Mouse (Mus musculus) 416B (cell line): ENCODE results near the gene Syt17.

ENCODE experiments used
- DNase-seq: peaks from one replicate; pipeline ENCODE4 v3.0.0; 2011; ENCODE audit warnings: low read depth

Syt17 gene

DNA sequence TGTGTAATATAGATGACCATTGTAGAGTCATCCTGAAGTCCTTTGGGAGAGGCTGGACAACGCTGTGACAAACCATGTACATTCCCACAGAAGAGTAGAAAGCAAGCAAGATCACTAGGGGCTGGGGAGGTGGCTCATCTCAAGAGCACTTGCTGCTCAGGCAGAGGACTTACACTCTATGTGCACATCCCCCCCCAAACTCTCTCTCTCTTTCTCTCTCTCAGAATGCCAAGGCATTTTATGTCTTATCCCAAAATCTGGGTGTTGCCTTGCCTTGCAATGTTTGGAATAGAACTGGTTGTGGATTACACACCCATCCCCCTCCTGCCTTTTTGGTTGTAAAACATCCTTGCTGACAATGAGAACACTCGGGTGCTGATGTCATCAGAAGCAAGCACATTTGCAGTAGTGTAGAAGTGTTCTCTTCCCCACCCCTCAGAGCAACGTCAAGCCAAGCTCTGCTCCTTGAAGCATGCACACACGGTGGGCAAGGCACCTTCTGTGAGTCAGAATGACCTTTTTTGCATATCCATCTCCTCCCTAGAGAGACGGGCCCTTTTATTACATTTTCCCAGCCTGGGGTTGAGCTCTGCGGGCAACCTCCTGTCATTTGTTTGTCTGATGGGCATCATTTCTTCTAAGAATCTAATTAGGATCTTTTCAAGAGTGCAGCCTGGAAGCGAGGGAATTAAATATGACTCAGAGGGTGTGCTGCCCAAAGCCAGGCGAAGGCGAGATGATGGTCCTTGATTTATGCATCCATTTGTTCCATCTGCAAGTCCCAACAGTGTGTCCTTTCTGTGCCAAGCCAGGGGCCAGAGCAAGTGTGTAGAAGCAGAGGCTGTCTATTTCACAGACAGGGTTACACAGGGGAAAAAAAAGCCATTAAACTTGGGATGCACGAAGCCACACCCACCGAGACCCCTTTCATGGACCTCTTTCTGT lies 15.1 kb upstream of the Syt17 start:
- DNase-seq: no peak

DNA sequence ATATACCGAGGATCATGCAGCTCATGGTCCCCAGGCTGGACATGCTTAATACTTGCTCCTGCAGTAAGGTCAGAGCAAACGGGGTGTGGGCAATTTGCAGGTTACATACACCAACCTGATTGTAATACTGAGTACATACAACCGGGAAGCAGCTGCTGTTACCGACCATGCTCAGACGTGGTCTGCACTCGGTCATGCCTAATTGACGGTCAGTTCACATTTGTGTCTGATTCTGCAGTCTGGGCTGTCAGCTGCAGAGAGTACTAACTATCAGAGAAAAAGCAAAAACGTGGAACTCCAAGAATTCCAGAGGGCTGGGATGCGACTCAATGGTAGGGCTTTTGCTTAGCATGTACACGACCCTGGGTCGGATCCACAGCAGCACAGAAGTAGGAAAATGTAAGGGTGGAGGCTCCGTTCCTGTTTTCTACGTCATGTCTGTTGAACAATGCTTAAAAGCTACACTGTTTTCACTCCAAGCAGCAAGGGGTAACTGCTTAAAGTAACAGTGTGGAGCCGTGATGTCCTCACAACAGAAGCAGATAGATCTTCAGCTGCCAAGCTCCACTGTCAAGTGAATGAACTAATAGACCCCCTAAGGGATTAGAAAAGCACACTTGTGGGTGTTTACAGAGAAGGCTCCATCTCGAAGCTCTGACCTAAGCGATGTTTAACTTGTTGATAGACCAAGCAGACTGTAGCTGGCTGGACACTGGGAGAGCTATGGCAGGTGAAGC lies 13.5 kb upstream of the Syt17 start:
- no peak for DNase-seq

DNA sequence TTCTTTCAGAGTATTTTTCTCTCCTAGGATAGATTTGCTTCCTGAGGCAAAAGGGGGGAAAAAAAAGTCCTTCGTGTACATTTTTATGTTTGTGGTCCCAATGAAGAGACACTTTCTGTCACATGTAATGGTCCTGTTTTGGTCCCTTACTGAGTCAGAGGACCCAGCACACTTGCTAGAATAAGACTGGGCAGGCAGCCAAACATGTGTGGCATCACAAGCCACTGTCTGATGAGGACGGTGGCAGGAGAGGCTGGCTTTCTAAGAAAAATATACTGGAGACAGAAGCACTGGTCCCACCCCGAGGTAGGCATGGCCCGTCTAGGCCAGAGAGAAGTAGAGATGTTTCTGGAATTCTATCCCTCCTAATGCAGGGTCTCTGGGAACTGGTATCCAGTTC lies 5.7 kb upstream of the Syt17 start:
- peak; percentile 27 for DNase-seq

DNA sequence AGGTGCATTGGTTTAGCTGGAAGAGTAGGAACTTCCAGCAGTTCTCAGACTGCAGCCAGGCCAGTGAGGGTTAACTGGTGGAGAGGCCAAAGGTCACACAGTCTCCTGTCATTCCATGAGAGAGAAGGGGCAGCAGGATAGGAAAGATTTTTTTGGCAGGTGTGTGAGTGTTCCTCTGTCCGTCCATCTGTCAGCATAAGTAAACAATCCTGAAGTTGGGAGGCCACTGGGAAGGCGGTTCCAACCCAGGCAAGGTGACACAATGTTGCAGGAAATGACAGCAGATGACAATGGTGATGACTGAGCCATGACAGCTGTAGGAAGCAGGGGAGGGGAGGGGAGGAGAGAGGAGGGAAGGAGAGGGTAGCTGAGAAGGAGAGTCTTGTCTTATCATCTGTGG lies 4.9 kb upstream of the Syt17 start:
- no peak for DNase-seq

DNA sequence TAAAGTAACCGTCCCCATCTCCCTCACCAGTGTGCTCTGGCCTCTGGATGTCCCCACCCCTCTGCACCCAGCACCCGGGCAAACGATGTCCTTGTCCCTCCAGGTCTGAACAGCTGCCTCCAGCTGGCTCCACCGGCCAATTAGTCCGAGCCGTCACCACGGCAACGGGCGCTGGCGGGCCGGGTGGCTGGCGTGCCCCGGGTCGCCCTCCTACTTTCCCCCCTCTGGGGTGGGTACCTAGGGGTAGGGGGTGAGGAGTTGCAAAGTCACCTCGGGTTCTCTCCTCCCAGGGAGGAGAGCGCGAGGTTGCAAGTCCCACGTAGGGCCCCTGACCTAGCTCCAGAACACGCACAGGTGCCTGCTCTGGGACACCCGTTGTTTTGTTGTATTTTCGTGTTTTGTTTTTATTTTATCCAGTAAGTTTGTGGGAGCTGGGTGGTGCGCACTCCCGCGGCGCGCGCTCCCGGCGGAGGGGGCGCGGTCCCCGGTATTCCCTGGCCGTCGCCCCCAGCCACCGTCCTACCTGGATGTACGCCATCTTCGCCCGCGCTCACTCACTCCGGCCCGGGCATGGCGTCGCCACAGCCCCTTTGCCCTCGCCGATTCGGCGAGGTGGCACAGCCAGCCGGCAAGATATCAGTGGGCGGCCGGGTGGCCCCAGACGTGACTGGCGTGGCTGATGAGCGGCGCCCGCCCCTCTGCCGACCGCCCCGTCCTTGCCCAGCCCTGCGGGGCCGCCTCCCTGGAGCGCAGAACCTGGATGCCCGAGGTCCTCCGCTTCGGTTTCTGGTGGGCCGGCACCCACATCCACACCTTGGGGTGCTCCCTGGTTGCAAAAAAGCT lies 510 bp downstream of the Syt17 start:
- no peak for DNase-seq

DNA sequence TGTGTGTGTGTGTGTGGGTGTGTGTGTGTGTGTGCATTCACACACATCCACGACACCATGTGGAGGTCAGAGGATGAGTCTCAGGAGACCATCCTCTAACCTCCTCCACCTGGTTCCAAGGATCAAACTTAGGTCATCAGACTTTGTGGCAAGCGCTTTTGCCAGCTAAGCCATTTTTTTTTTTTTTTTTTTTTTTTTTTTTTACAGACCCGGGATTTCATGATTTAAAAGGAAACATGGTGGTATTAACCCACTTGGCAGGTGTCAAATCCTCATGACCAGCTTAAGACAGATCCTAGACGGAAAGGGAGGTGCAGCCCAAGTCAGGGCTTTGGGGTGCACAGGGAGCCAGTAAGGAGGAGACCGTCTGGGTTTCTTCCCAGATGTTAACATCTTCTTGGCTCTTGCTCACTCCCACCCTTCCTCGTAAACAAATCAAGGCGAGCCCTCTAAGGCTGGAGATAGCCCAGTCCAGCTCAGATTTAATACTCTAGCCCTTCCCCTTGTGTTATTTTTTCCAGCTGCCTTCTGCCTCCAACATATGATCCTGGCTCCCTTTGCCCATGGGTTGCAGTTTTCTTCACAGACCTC lies 4.0 kb downstream of the Syt17 start:
- DNase-seq: no peak

DNA sequence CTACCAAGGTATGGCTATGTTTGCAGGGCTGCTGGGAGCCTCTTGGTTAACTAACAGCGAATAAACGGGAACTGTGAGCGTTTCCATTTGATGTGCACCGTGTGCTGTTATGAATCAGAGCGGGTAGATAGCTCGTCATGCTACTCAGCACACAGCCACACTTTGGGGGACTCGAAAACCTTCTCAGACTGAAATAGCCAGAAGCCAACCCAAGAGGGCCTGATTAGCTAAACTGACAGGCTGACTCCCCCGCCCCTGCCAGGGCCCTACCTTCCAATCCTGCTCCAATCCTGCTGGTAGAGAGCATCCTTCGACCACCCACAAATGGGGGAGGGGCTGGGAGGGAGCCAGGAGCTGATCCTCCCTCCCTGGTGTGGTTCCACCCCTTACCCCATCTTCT lies 4.7 kb downstream of the Syt17 start:
- no peak for DNase-seq

DNA sequence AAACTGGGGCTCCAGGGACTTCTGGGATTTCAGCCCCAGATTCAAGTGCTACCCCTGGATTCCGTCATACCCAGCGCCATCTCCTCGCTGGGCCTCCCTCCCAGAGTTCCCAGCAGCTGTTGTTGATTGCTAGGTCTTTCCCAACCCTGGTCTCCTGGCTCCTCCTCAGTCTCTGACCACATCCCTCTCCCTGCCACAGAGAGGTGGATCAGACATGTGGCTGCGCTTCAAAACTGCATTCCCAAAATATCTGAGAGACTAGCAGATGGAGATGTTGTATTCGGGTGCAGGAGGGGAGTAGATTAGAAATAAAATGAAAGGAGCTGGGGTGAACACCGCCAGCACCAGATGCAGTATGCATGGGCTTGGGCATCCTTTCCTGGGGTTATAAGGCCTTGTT lies 6.5 kb downstream of the Syt17 start:
- DNase-seq: no peak

DNA sequence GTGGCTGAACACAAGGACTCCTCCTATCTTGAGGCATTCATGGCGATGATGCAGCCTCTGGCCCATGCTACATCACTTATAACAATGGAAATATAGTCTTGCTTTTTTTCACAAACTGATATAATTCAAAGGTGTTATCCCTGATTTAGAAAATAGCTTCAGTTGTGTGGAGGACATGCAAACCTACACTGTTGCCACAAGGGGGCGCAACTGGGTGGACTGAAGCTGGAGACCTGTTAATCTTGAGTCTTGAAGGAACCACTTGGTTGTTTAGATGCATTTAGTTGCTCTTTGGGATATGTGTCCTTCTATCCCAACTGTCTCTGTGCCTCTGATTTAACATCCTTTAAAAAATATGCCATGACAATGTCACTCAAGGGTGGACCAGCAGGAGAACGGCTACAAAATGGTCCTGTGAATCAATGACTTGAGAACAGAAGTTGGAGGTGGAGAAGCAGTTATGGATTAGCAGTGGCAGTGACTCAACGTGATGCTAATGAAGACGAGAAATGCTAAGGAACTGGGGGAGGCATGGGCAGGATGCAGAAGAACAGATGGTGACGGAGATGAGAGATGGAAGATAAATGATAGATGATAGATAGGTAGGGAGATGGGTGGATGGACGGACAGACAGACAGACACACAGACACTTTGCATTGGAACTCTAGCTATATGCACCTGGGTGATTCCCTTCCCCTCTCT lies 10.8 kb downstream of the Syt17 start:
- peak; percentile 39 for DNase-seq

DNA sequence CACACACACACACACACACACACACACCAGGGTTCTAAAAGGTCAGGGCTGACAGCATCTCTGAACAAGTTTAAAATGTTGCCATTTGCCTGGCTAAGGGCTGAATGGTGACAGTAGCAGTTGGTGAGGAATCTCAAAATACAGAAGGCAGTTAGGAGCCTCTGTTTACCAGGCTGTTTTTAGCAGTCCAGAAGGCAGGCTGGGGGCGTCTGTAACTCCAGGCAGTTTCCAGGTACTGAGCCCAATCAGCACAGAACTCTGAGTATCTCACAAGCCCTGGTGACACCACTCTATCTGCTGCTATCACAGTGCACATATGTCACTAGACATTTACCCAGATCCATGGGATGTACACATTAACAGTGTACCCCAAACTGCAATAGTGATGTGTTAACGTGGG lies 19.1 kb downstream of the Syt17 start:
- no peak for DNase-seq

DNA sequence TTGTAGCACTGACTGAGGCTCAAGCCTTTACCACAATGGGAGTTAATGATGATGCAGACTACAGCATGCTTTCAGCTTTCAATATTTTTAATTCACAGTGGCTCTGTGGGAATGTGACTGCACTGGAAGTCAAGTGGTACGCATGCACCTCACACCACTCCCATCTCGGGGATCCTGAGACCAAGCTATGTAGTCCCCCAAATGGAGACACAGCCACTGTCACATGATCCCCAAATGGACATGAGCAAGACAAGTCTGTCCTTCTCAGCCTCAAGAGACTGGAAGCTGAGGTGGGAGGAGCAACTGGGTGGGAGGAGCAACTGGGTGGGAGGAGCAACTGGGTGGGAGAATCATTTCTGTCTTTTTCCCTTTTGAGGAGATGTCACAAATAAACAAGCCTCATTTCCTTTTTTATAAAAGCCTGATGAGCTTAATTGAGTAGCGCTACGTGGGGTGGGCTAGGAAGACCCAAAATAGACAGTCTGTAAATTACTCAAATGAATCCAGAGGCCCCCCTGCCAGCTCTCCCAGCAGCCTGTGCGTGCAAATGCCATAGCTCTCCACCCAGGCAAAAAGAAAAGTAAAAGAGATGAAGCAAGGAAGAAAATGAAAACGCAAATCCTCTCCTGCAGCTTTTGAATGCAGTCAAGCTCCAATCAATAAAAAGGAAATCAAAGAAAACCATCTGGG lies 28.4 kb downstream of the Syt17 start:
- DNase-seq: no peak

DNA sequence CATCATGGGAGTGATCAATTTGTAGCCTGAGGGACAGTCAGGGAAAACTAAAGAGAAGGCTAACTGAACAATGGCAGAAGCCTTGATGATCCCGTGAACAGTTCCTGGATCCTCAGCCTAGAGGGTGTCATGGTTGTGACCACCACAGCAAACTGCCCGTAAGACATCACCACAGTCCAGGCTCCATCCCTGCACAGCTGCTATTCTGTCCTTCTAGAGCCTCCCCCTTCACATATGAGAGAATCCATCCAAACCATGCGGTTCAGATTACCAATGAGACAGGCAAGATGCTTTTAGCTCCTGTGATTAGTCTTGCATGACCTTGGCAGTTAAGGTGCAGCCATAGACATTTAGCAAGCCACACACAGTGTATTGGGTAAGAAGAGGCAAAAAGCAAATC lies 33.8 kb downstream of the Syt17 start:
- no peak for DNase-seq

DNA sequence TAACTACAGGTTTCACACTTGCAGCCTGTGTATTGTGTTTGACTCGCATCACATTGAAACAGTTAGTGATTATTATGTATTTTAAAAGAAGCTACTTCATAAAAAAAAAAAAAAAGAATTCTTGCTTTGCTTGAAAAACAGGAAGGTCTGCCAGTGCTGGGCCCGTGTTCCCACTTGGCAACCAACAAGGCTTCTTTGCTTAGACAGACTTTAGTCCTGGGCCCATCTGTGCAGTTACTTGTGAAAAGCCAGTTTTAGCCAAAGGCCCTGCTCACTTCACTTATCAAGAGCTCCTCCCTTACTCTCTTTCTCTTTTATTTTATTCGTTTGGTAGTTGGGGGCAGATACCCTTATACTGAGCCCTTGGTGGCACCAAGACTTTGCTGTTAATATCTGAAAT lies 36.1 kb downstream of the Syt17 start:
- no peak for DNase-seq

DNA sequence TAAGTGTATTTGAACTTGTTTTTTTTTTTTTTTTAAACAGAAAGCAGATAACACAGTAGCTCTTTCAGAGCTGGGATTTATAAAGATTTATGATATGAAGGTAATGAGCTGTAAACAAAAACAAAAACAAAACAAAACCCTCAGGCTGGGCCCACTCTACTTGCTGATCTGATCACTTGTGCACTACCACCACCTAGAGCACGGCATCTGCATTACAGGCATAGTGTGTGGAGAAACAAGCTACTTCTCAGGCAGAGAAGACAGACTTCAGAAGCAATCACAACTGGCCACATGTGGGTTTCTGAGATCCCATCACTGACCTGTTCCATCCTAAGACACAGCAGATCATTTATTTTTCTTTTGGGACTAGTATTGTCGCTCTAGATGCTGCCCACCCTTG lies 38.6 kb downstream of the Syt17 start:
- DNase-seq: peak; percentile 31

DNA sequence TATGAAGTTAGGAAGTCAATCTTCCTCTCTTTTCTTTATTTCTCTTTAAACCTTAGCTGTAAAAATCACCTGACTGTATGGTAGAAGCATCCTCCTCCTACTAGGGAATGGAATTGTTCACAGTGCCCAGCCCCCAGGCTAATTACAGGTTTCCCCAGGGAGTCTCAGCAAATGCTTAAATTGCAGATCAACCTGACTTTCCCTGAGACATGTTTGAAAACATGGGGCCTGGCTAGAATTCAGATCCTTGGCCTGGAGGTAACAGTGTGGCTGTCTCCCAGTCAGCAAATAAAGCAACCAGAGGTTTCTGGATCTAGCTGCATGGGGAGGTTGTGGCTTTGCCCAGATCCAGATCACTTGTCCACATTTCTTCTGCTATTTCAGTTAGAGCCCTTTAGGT lies 42.8 kb downstream of the Syt17 start:
- DNase-seq: no peak

DNA sequence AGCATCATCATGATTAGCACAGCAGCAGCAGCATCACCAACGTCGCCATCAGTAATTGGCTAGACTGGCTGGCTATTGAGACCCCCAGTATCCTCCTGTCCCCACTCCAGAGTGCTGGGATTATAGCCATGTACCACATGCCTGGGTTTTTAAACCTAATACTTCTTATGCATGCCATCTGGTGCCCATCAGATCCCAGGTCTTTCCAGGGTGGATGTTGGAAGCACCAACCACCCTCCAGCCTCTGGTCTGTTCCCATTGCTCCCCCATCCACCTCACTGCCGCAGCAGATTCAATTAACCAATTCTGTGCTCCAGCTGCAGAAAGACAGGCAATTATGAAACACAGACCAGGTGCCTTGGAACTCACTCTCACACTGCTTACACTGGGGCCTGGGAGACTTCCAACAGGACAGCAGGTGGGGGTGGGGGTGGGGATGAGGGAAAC lies 45.4 kb downstream of the Syt17 start:
- DNase-seq: no peak

DNA sequence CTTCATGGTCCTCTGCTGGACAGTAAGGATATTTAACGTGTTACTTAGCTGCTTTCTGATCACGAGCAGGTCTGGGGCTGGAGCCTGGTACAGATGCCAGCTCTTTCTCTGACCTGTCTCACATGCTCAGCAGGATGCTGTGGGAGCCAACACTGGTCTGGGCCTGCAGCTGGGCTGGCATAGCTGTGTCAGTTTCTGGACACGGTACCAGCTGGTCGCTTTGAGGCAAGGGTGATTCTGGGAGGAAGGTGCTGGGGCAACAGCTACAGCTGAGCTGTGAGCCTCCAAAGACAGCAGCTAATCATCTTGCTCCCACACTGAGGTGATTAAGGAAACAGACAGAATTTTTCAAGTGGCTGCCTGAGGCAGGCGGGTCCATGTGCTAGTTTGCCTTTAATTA lies 46.1 kb downstream of the Syt17 start:
- no peak for DNase-seq

DNA sequence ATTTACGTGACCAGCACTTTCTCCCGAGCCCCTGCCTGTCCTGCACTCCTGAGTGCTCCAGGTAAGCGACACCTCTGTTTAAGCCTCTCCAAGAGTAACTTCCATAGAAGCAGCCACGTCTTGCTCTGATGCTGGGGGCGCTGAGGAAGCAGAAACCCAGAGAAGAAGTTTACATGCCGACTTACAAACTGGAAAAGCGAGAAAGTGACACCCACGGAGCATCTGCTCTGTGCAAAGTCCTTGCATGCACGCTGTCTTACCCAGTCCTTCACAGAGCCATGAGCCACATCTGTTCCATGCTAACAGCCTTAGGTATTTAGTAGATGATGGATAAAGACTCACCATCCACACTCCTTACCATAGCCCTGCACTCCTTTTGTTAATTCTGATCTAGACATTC lies 48.3 kb downstream of the Syt17 start:
- no peak for DNase-seq

DNA sequence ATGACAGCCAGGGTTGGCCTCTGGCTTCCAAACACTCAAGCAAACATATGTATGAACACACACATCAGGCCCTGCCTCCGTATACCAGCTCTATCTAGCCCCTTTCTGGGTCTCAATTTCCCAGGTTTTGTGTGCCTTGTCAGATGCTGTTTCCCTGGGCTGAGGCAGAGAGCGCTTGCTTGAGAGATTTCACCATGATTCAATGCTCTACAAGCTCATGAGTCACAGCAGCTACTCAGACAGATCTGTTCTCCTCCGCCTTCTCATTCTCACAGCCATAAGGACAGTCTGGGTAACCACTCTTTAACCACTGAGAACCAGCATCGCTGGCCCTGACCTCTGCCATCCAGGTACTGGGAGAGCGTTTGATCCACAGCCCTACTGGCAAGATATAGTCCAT lies 57.3 kb downstream of the Syt17 start:
- DNase-seq: no peak

DNA sequence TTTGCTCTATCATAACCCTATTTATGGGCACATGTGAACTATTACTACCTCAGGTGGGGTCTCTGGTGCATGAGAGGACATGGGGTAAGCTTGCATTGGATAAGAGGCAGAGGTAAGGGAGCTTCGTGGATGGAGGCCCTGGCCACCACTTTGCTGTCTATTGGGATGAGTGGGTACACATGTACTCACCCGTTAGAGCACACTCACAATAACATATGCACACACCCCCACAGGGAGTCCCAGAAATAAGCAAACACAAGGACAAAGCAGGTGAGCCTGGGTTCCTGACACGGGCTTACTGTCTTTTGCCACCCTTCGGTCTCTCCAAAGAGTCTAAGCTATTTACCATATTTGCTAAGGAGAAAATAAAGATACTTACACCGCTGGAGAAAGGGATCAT lies 67.0 kb downstream of the Syt17 start:
- no peak for DNase-seq

DNA sequence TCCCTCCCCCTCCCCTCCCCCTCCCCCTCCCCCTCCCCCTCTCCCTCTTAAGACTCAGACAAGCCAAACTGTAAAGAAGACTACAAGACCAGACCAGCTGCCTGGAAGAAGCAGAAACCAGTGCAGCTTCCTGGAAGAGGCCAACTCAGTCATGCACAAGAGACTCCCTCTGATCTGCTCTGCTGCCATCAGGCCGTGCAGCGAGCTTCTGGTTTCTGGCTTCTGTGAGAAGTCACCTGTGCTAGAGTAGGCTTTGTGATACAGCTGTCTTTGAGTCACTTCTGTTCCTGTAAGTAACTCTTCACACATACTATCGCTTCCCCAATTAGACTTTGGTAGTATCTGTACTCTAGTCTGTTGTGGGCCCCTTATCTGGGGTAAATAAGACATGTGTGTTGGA lies 68.0 kb downstream of the Syt17 start:
- DNase-seq: no peak
